Comparison of ENCODE assay signal across 15 mouse cellular contexts in genomic region chr16:52007006-52007405, GRCm38 (mm10). TPM values are rescaled to one million over a fixed set of nuclear protein-coding genes. Genes with fewer than 3 reads are reported as not detected.
DNase-seq lines count a peak whose midpoint lies in the region; ATAC-seq lines count a peak whose summit lies in the region.
"Had no signal": no experiment of that assay in that cellular context is flagged by ENCODE, and none has a peak within 500 bp of the region (broad histone marks: within the 10 kb centered on the region; RNA-seq: fewer than 3 reads in every experiment).

No protein-coding gene starts in this region.

- peak; percentile 74 for DNase-seq in CD4-positive helper T cell, adult 2 months (ENCODE audit: low read depth, low spot score)
- DNase-seq in CD8-positive naive resting alpha-beta T cell, adult 2 months (ENCODE audit: low read depth in 2 of 2, low spot score in 2 of 2): peak; percentile 39 to 55
- DNase-seq in thymus, postnatal 14 days: peak; percentile 11
- no peak for DNase-seq in urinary bladder, postnatal 25 days (ENCODE audit: low spot score)
- no peak for DNase-seq in frontal cortex, postnatal 10 days (ENCODE audit: low spot score in 2 of 2)
- DNase-seq: adrenal gland, postnatal 10 days; cerebellum, adult 11 months; cerebellum, adult 8-10 months; cerebellum, postnatal 14 days; gastrocnemius, postnatal 14 days; heart, adult 2 months; heart, postnatal 14 days had no signal

- ATAC-seq in inflammation-experienced regulatory T-cells, adult 6 months: peak; percentile 54
- ATAC-seq in frontal cortex, adult (ENCODE audit: low TSS enrichment): no peak
- ATAC-seq: forebrain, embryonic 15.5 days had no signal

RNA-seq across cellular contexts. Expression of gene Cblb, which starts 24.0 kb away (rescaled TPM):
- 10 to 100 TPM; 40.7 to 50.0 (median 46.0) TPM for polyA plus RNA-seq in inflammation-experienced regulatory T-cells, adult 6 months (2017; shearing (Covaris generic))

Comparison
In these comparisons a context has a peak if more than half of its experiments do, and no peak if none do; other contexts are left out.
1. DNase-seq: peak in CD4-positive helper T cell, adult 2 months (single experiment), CD8-positive naive resting alpha-beta T cell, adult 2 months (2 of 2) and thymus, postnatal 14 days (single experiment); none in urinary bladder, postnatal 25 days (single experiment) and frontal cortex, postnatal 10 days (0 of 2).